Mouse (Mus musculus) small intestine, adult 2 months (tissue): ENCODE results near the gene Gstp1.

Experiments
- CTCF ChIP-seq: fragments of 200-500 bp; IDR thresholded peaks from 2 replicates; pipeline ENCODE4 v1.5.1; 2012; ENCODE audit warnings: low read depth, mild to moderate bottlenecking, control low read depth, inconsistent platforms, low read length, moderate library complexity, mixed read lengths; ENCODE audit not compliant: insufficient replicate concordance, insufficient read length; ENCODE audit errors: extremely low read depth
- POLR2A ChIP-seq: fragments of 200-500 bp; IDR thresholded peaks from 2 replicates; pipeline ENCODE4 v1.6.1; 2012; ENCODE audit warnings: low read depth, mild to moderate bottlenecking, control low read depth, inconsistent platforms, low read length, moderate library complexity

DNA sequence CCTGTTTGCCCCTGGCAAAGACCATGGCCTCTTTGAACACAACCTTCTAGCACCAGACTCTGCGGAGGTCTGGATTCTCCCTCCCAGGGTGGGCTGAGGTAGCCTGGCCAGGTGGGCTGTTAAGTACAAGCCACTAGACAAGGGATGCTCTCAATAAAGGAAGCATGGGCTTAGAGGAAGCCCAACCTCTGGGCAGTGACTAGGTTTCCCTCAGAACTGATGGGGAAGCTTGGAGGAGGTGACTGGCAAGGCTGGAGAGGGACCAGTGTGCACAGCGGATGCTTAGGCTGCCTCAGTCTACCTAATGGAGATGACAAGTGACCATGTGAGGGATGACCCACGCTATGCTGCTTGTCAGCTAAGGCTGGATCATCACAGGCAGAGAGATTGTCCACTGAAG, 45.8 kb downstream of the Gstp1 start:
- TF ChIP-seq POLR2A (no peak), CTCF (no peak)
